Mouse (Mus musculus) urinary bladder, adult 2 months (tissue): ENCODE measurements around the gene Utrn. TPM values are rescaled to one million over a fixed set of nuclear protein-coding genes. Genes with fewer than 3 reads are reported as not detected.

Experiments used
- DNase-seq: peaks from one replicate; pipeline ENCODE4 v3.0.0; 2022; ENCODE audit warnings: low spot score
- polyA plus RNA-seq: library from polyadenylated mRNA; depleted of rRNA; stranded (reverse); fragments of >200 nt; gene quantifications from 2 replicates; pipeline ENCODE4 v1.2.3, GENCODE M21; 2012

Gene Utrn
- polyA plus RNA-seq, 1 experiment = 41.1 TPM

- no peak for DNase-seq
These were observed 681 bp upstream of the Utrn start for GRCm38 (mm10) chr10:12869846-12870245.

GRCm38 (mm10) chr10:12868189-12869028, 756 bp downstream of the Utrn start:
- DNase-seq = peak; percentile 63

GRCm38 (mm10) chr10:12867733-12868188, 1.4 kb downstream of the Utrn start:
- no peak for DNase-seq

- peak; percentile 42 for DNase-seq
These were observed 2.0 kb downstream of the Utrn start for GRCm38 (mm10) chr10:12866971-12867732.

GRCm38 (mm10) chr10:12865201-12865600, 4.0 kb downstream of the Utrn start:
- DNase-seq = no peak

- no peak for DNase-seq
These were observed 5.6 kb downstream of the Utrn start for GRCm38 (mm10) chr10:12863581-12863980.

GRCm38 (mm10) chr10:12862047-12862446, 7.1 kb downstream of the Utrn start:
- DNase-seq = no peak

- DNase-seq = no peak
These were observed 7.8 kb downstream of the Utrn start for GRCm38 (mm10) chr10:12861381-12861780.

GRCm38 (mm10) chr10:12860765-12861164, 8.4 kb downstream of the Utrn start:
- no peak for DNase-seq

GRCm38 (mm10) chr10:12860331-12860730, 8.8 kb downstream of the Utrn start:
- no peak for DNase-seq

GRCm38 (mm10) chr10:12858017-12858416, 11.1 kb downstream of the Utrn start:
- no peak for DNase-seq

GRCm38 (mm10) chr10:12854298-12854697, 14.9 kb downstream of the Utrn start:
- DNase-seq = no peak

- DNase-seq = no peak
These were observed 15.4 kb downstream of the Utrn start for GRCm38 (mm10) chr10:12853776-12854175.

GRCm38 (mm10) chr10:12853196-12853620, 16.0 kb downstream of the Utrn start:
- no peak for DNase-seq

- DNase-seq = no peak
These were observed 16.6 kb downstream of the Utrn start for GRCm38 (mm10) chr10:12852416-12853195.

GRCm38 (mm10) chr10:12850781-12851471, 18.2 kb downstream of the Utrn start:
- no peak for DNase-seq

GRCm38 (mm10) chr10:12848322-12849108, 20.6 kb downstream of the Utrn start:
- no peak for DNase-seq

- DNase-seq = no peak
These were observed 26.6 kb downstream of the Utrn start for GRCm38 (mm10) chr10:12842543-12842942.

GRCm38 (mm10) chr10:12841497-12841896, 27.7 kb downstream of the Utrn start:
- no peak for DNase-seq

- no peak for DNase-seq
These were observed 31.5 kb downstream of the Utrn start for GRCm38 (mm10) chr10:12837636-12838035.
